Mouse (Mus musculus) CH12.LX (cell line): ENCODE results near the gene Por.

Source experiments
- CTCF ChIP-seq, 2 experiments: IDR thresholded peaks in 1 of 2; conservative IDR thresholded peaks in 1 of 2; 2 replicates each; pipeline ENCODE4 v1.5.1; 2011 to 2012; ENCODE audit warnings: low read depth in 2 of 2, low read length in 2 of 2, improper control_type of control experiment in 1 of 2, inconsistent platforms in 1 of 2, mild to moderate bottlenecking in 1 of 2, moderate library complexity in 1 of 2
- POLR2A ChIP-seq: IDR thresholded peaks from 2 replicates; pipeline ENCODE4 v1.6.1; 2011; ENCODE audit warnings: low read depth, mild to moderate bottlenecking, improper control_type of control experiment, low read length
- ZNF384 ChIP-seq: IDR thresholded peaks from 2 replicates; pipeline ENCODE4 v1.6.1; 2012; ENCODE audit warnings: low read depth, low read length, improper control_type of control experiment, inconsistent platforms

GRCm38 (mm10) chr5:135702190-135702589, 32.4 kb downstream of the Por start:
- TF ChIP-seq POLR2A, result no peak
- TF ChIP-seq CTCF (conservative IDR thresholded peaks at IDR 0.05 in 1 of 2, IDR thresholded peaks at IDR 0.05 in 1 of 2; ENCODE audit: low read depth in 2 of 2, low read length in 2 of 2), result no peak
- TF ChIP-seq ZNF384, result no peak
